Mouse (Mus musculus) hindbrain, embryonic 16.5 days (tissue): ENCODE results near the gene Kcne3. TPM values are rescaled to one million over a fixed set of nuclear protein-coding genes. Genes with fewer than 3 reads are reported as not detected.
A peak's percentile ranks its signal among the peaks of the same experiment; 100 is the strongest.

Experiments
- ATAC-seq: fragments of 200-750 bp; cut with Nextera tagmentation; 2 replicates; pipeline ENCODE4 v1.8.0; 2017; ENCODE audit warnings: moderate TSS enrichment, moderate library complexity
- H3K27ac ChIP-seq: fragments of 300-500 bp; sonication (generic); 2 replicates; pipeline ENCODE4 v1.5.1; 2014; ENCODE audit warnings: low read depth, mild to moderate bottlenecking, control low read depth, low read length, moderate library complexity
- H3K27me3 ChIP-seq: fragments of 300-500 bp; sonication (generic); replicated peaks from 2 replicates; pipeline ENCODE4 v1.6.1; 2014; ENCODE audit warnings: low read length; ENCODE audit not compliant: control insufficient read depth, insufficient read depth
- H3K36me3 ChIP-seq: fragments of 300-500 bp; sonication (generic); 2 replicates; pipeline ENCODE4 v1.6.1; 2014; ENCODE audit warnings: mild to moderate bottlenecking, low read length, moderate library complexity, mixed read lengths; ENCODE audit not compliant: control insufficient read depth, insufficient read depth
- H3K4me1 ChIP-seq: fragments of 300-500 bp; sonication (generic); 2 replicates; pipeline ENCODE4 v1.6.1; 2014; ENCODE audit warnings: low read depth, low read length; ENCODE audit not compliant: control insufficient read depth, insufficient read depth
- H3K4me2 ChIP-seq: fragments of 300-500 bp; sonication (generic); 2 replicates; pipeline ENCODE4 v1.6.1; 2014; ENCODE audit warnings: mild to moderate bottlenecking, low read length, control low read depth, moderate library complexity
- H3K4me3 ChIP-seq: fragments of 300-500 bp; sonication (generic); 2 replicates; pipeline ENCODE4 v1.5.1; 2014; ENCODE audit warnings: mild to moderate bottlenecking, low read length, control low read depth, moderate library complexity
- H3K9ac ChIP-seq: fragments of 300-500 bp; sonication (generic); 2 replicates; pipeline ENCODE4 v1.6.1; 2014; ENCODE audit warnings: low read depth, mild to moderate bottlenecking, control low read depth, low read length, moderate library complexity
- H3K9me3 ChIP-seq: fragments of 300-500 bp; sonication (generic); 2 replicates; pipeline ENCODE4 v1.6.1; 2014; ENCODE audit warnings: mild to moderate bottlenecking, low read length, moderate library complexity; ENCODE audit not compliant: control insufficient read depth
- WGBS: fragments of 180-500 bp; shearing (Covaris S2); extraction: QIAGEN DNeasy Blood & Tissue Kit; methylation state at CpG from one replicate; pipeline ENCODE4 v1.1.7; 2014; 5-methylcytosine and 5-hydroxymethylcytosine counted together
- polyA plus RNA-seq: library from polyadenylated mRNA; unstranded; fragments of >200 nt; fragmentation: Nextera tagmentation; extraction: Ambion mirVana; gene quantifications from 2 replicates; pipeline ENCODE4 v1.2.1, GENCODE M21; 2015

Kcne3 gene
- polyA plus RNA-seq, 1 experiment from 2014 or later: 0.31 TPM

DNA sequence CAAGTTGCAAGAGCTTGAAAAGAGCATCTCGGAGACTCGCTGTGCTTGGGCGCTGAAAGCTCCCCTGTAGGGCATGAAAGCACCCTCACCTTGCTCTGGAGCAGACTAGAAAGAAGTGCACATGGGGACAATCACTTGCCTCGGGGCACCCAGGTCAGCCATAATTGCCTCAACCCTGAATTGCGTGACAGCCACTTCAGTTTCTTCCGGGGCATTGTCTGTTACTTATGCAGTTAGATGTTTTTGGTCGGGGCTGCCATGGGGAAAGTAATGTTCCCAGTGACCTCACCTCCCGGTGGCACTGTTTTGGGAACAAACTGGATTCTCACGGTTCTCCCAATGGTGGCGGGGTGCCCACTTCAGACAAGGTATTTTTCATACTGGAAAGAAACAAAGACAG is 26.2 kb upstream of the Kcne3 start:
- no peak overlapping the region for H3K9ac ChIP-seq
- H3K4me3 ChIP-seq: no peak overlapping the region
- H3K36me3 ChIP-seq: no peaks in the 10 kb centered on the region
- no peak overlapping the region for H3K4me2 ChIP-seq
- ATAC-seq: no peak
- no peaks in the 10 kb centered on the region for H3K9me3 ChIP-seq
- H3K27me3 ChIP-seq: no peaks in the 10 kb centered on the region
- 49% methylated on average over 10 of the region's 10 CpGs for WGBS
- H3K4me1 ChIP-seq: no peaks in the 10 kb centered on the region
- H3K27ac ChIP-seq: no peak overlapping the region

- Histone ChIP-seq H3K4me3 (no peak overlapping the region), H3K4me1 (no peaks in the 10 kb centered on the region), H3K36me3 (no peaks in the 10 kb centered on the region), H3K27me3 (no peaks in the 10 kb centered on the region), H3K9ac (no peak overlapping the region), H3K9me3 (no peaks in the 10 kb centered on the region), H3K27ac (no peak overlapping the region), H3K4me2 (no peak overlapping the region)
- no peak for ATAC-seq
- 76% methylated on average over 11 of the region's 11 CpGs for WGBS
Measured at GRCm38 (mm10) chr7:100150626-100151025, 25.7 kb upstream of the Kcne3 start.

GRCm38 (mm10) chr7:100157669-100158068 is 18.6 kb upstream of the Kcne3 start:
- Histone ChIP-seq H3K4me3 (no peak overlapping the region), H3K27ac (no peak overlapping the region), H3K4me2 (no peak overlapping the region), H3K9me3 (no peaks in the 10 kb centered on the region), H3K9ac (no peak overlapping the region), H3K36me3 (no peaks in the 10 kb centered on the region), H3K4me1 (peaks cover 4% of the 10 kb centered on the region), H3K27me3 (peaks cover 3% of the 10 kb centered on the region; the same call in 1 of the 2 replicates)
- WGBS: 74% methylated on average over 4 of the region's 4 CpGs
- ATAC-seq: no peak

DNA sequence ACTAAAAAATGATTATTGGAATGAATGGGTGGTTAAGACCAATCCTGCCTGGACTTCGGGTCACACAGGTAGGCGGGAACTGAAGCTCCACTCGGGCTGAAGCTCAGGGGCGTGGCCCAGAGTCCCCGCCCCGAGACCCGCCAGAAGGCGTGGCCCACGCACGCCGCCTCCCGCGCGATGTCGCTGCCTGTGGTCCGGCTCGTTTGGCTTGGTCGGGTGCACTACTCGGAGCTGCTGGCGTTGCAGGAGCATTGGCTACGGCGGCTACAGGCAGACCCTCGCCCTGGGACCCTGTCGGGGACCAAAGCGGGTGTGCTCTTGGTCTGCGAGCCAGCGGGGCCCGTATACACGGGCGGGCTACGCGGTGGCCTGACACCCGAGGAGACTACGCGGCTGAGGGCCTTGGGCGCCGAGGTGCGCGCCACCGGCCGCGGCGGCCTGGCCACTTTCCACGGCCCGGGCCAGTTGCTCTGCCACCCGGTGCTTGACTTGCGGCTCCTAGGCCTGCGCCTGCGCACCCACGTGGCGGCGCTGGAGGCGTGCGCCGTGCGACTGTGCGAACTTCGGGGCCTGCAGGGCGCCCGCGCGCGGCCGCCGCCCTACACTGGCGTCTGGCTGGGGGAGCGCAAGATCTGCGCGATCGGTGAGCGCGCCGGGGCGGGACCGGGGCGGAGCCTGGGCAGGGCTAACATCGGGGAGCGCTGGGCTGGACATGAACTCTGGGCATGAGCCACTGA is 17.0 kb upstream of the Kcne3 start, which contains the start of gene Lipt2:
Gene Lipt2, plus strand, starts transcription at position 173 of the 737 bp plus-strand sequence.
- Histone ChIP-seq H3K36me3 (no peaks in the 10 kb centered on the region), H3K9ac (peak within 1 kb of the TSS; percentile 93), H3K27me3 (peaks cover 3% of the 10 kb centered on the region; the same call in 1 of the 2 replicates), H3K27ac (peak within 1 kb of the TSS; percentile 96), H3K4me2 (peak within 1 kb of the TSS; percentile 85), H3K4me1 (peaks cover 4% of the 10 kb centered on the region), H3K4me3 (peak within 1 kb of the TSS; percentile 85), H3K9me3 (no peaks in the 10 kb centered on the region)
- peak; percentile 98 for ATAC-seq
- WGBS: 0% methylated on average over 57 of the region's 78 CpGs

DNA sequence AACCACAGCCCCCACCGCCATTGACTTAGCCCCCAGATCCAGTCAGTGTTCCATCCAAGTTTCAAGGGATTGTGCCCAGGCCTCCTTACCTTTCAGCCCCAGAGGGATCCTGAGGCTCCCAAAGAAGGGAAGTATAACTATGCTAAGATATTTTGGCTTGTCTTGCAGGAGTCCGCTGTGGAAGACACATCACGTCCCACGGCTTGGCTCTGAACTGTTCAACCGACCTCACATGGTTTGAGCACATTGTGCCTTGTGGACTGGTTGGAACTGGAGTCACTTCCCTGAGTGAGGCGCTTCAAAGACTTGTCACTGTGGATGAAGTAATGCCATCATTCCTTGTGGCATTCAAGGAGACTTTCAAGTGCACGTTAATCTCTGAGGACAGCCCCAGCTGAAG is 16.3 kb upstream of the Kcne3 start:
- ATAC-seq: peak; percentile 19
- H3K9ac ChIP-seq: peak overlapping the region; percentile 93
- WGBS: 68% methylated on average over 7 of the region's 7 CpGs

GRCm38 (mm10) chr7:100163506-100163905 is 12.8 kb upstream of the Kcne3 start:
- ATAC-seq: no peak

More for the DNA sequence above, 16.3 kb upstream of the Kcne3 start:
- Histone ChIP-seq H3K4me3 (peak overlapping the region; percentile 85), H3K27ac (peak overlapping the region; percentile 34; the same call in 1 of the 2 replicates), H3K27me3 (peaks cover 3% of the 10 kb centered on the region; the same call in 1 of the 2 replicates), H3K36me3 (no peaks in the 10 kb centered on the region), H3K9me3 (no peaks in the 10 kb centered on the region), H3K4me2 (peak overlapping the region; percentile 85), H3K4me1 (peaks cover 4% of the 10 kb centered on the region)

GRCm38 (mm10) chr7:100168654-100169053 is 7.6 kb upstream of the Kcne3 start:
- H3K27ac ChIP-seq: no peak overlapping the region
- no peaks in the 10 kb centered on the region for H3K27me3 ChIP-seq
- 80% methylated on average over 11 of the region's 11 CpGs for WGBS
- ATAC-seq: no peak
- no peak overlapping the region for H3K4me2 ChIP-seq
- H3K4me3 ChIP-seq: no peak overlapping the region
- no peak overlapping the region for H3K9ac ChIP-seq
- H3K9me3 ChIP-seq: no peaks in the 10 kb centered on the region
- no peaks in the 10 kb centered on the region for H3K4me1 ChIP-seq
- H3K36me3 ChIP-seq: no peaks in the 10 kb centered on the region

More at GRCm38 (mm10) chr7:100163506-100163905, 12.8 kb upstream of the Kcne3 start:
- H3K9ac ChIP-seq: no peak overlapping the region
- no peaks in the 10 kb centered on the region for H3K27me3 ChIP-seq
- H3K4me2 ChIP-seq: no peak overlapping the region
- H3K4me1 ChIP-seq: peaks cover 4% of the 10 kb centered on the region
- H3K4me3 ChIP-seq: no peak overlapping the region
- H3K36me3 ChIP-seq: no peaks in the 10 kb centered on the region
- no peak overlapping the region for H3K27ac ChIP-seq
- WGBS: 76% methylated on average over 4 of the region's 4 CpGs
- H3K9me3 ChIP-seq: no peaks in the 10 kb centered on the region

- no peak overlapping the region for H3K9ac ChIP-seq
- no peaks in the 10 kb centered on the region for H3K4me1 ChIP-seq
- H3K36me3 ChIP-seq: no peaks in the 10 kb centered on the region
- no peak overlapping the region for H3K27ac ChIP-seq
- no peak overlapping the region for H3K4me2 ChIP-seq
- no peaks in the 10 kb centered on the region for H3K27me3 ChIP-seq
- no peak overlapping the region for H3K4me3 ChIP-seq
- ATAC-seq: no peak
- WGBS: 65% methylated on average over 4 of the region's 4 CpGs
- no peaks in the 10 kb centered on the region for H3K9me3 ChIP-seq
Measured at GRCm38 (mm10) chr7:100170756-100171155, 5.5 kb upstream of the Kcne3 start.

DNA sequence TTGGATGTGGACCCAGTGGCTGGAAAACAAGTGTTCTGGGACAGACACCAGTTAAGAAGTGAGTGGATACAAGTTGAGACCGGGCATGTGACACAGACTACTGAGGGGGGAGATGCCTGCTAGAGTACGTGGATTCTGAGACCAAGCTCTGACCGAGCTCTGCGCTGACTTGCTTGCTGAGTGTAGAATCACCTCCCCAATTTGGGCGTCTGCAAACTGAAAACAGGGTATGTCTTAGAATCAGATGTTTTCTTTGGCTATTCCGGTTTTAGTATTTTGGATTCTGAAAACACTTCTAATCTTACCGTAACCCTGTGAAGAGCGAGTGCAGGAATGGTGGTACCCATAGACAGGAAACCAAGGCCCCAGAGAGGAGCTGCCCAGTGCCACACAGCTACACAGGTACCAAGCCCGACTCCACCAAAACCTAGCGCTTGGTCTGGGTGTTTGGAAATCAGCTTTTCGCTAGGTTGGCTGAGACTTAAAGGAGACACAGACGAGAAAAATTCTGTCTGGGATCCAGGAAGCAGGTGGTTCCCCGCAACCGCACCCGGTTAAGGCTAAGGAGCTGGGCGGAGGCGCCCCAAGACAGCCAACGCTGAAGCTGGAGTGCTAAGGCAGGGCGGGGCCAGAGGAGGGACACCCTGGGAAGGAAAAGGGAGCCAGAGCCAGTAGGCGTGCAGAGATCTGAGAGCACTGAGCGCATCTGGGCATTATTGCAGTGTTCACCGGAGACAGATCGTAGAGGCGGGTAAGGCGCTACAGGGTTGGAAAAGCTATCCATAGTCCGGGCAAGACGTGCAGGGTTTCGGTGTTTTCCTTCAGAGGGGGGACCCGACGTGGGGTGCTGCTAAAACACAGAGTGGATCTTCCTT is 2.0 kb downstream of the Kcne3 start:
- WGBS: 10% methylated on average over 30 of the region's 30 CpGs
- H3K4me2 ChIP-seq: peak overlapping the region; percentile 84
- peaks cover 19% of the 10 kb centered on the region for H3K27me3 ChIP-seq

More for the DNA sequence above, 2.0 kb downstream of the Kcne3 start:
- Histone ChIP-seq H3K9me3 (no peaks in the 10 kb centered on the region), H3K27ac (no peak overlapping the region), H3K9ac (peak overlapping the region; percentile 54; the same call in 1 of the 2 replicates), H3K4me3 (peak overlapping the region; percentile 38), H3K36me3 (no peaks in the 10 kb centered on the region), H3K4me1 (peaks cover 11% of the 10 kb centered on the region)
- peak; percentile 72 for ATAC-seq
